Mouse (Mus musculus): ENCODE measurements around the gene Notch1. TPM values are rescaled to one million over a fixed set of nuclear protein-coding genes. Genes with fewer than 3 reads are reported as not detected.

Notch1 gene
- total and polyA plus RNA-seq, 3 experiments, result 0.06 TPM; not detected in 2

GRCm38 (mm10) chr2:26550777-26551176, 34.3 kb upstream of the Notch1 start:
- Histone ChIP-seq H3K27ac (ENCODE audit: control insufficient read depth, low read depth, low read length) (no peak overlapping the region), H3K36me3 (ENCODE audit: control insufficient read depth in 1 of 2, insufficient read depth in 2 of 2, low read length in 2 of 2) (no peaks in the 10 kb centered on the region), H3K4me1 (ENCODE audit: control insufficient read depth in 1 of 2, insufficient read depth in 2 of 2, low read length in 2 of 2) (no peaks in the 10 kb centered on the region), H3K4me3 (ENCODE audit: control insufficient read depth in 1 of 2, insufficient read depth in 1 of 2, low read depth in 2 of 2, low read length in 2 of 2) (no peak overlapping the region), H3K9ac (ENCODE audit: control insufficient read depth, low read depth, low read length, poor library complexity, severe bottlenecking) (no peak overlapping the region), H3K9me3 (replicated peaks; ENCODE audit: insufficient read depth, low read length) (no peaks in the 10 kb centered on the region), H3K27me3 (ENCODE audit: control insufficient read depth in 1 of 2, insufficient read depth in 2 of 2, low read length in 2 of 2) (peaks cover 0 to 1% of the 10 kb centered on the region in 2 experiments; a peak in 3 of 4 replicates), H3K79me2 (ENCODE audit: control insufficient read depth, insufficient read depth, low read length, poor library complexity) (no peaks in the 10 kb centered on the region)
- DNase-seq (ENCODE audit: low read depth, low spot score), result no peak
- TF ChIP-seq UBTF (IDR thresholded peaks at IDR 0.05; ENCODE audit: borderline replicate concordance, insufficient read depth, low read depth, low read length), result no peak

GRCm38 (mm10) chr2:26550205-26550604, 33.7 kb upstream of the Notch1 start:
- no peaks in the 10 kb centered on the region for H3K79me2 ChIP-seq (ENCODE audit: control insufficient read depth, insufficient read depth, low read length, poor library complexity)
- peaks cover 0 to 1% of the 10 kb centered on the region in 2 experiments; a peak in 3 of 4 replicates for H3K27me3 ChIP-seq (ENCODE audit: control insufficient read depth in 1 of 2, insufficient read depth in 2 of 2, low read length in 2 of 2)
- TF ChIP-seq RAD21 (IDR thresholded peaks at IDR 0.05; ENCODE audit: low read depth, low read length), result no peak
- TF ChIP-seq USF1 (IDR thresholded peaks at IDR 0.05; ENCODE audit: low read depth, low read length), result no peak
- TF ChIP-seq EP300 (IDR thresholded peaks at IDR 0.05; ENCODE audit: low read depth in 1 of 2, low read length in 2 of 2), result no peak
- TF ChIP-seq JUND (IDR thresholded peaks at IDR 0.05; ENCODE audit: low read depth, low read length), result no peak
- TF ChIP-seq NRF1 (IDR thresholded peaks at IDR 0.05; ENCODE audit: insufficient read depth, low read depth, low read length, poor library complexity, severe bottlenecking), result no peak
- TF ChIP-seq MAZ (IDR thresholded peaks at IDR 0.05; ENCODE audit: low read depth, low read length), result no peak
- no peak for TF ChIP-seq CTCF (IDR thresholded peaks at IDR 0.05 in 2 of 3, conservative IDR thresholded peaks at IDR 0.05 in 1 of 3; ENCODE audit: control insufficient read depth in 1 of 3, insufficient read depth in 1 of 3, low read depth in 2 of 3, low read length in 3 of 3, poor library complexity in 1 of 3, severe bottlenecking in 1 of 3)
- TF ChIP-seq ZC3H11A (IDR thresholded peaks at IDR 0.05; ENCODE audit: low read depth, low read length), result no peak
- no peak for TF ChIP-seq CHD2 (IDR thresholded peaks at IDR 0.05; ENCODE audit: low read length)
- no peak for TF ChIP-seq E2F4 (IDR thresholded peaks at IDR 0.05; ENCODE audit: borderline replicate concordance, low read depth, low read length)
- no peak for TF ChIP-seq MYB (IDR thresholded peaks at IDR 0.05; ENCODE audit: low read depth, low read length)
- no peak for TF ChIP-seq SMC3 (IDR thresholded peaks at IDR 0.05; ENCODE audit: low read depth, low read length)
- TF ChIP-seq MEF2A (IDR thresholded peaks at IDR 0.05; ENCODE audit: extremely low read depth, insufficient replicate concordance, low read depth, low read length, poor library complexity, severe bottlenecking), result no peak
- TF ChIP-seq POLR2AphosphoS5 (IDR thresholded peaks at IDR 0.05; ENCODE audit: borderline replicate concordance, low read depth, low read length), result no peak
- no peak for TF ChIP-seq ZNF384 (IDR thresholded peaks at IDR 0.05; ENCODE audit: low read depth, low read length)
- TF ChIP-seq ELF1 (IDR thresholded peaks at IDR 0.05; ENCODE audit: low read depth, low read length), result no peak
- no peaks in the 10 kb centered on the region for H3K4me1 ChIP-seq (ENCODE audit: control insufficient read depth in 1 of 2, insufficient read depth in 2 of 2, low read length in 2 of 2)
- H3K9ac ChIP-seq (ENCODE audit: control insufficient read depth, low read depth, low read length, poor library complexity, severe bottlenecking), result no peak overlapping the region
- H3K27ac ChIP-seq (ENCODE audit: control insufficient read depth, low read depth, low read length), result no peak overlapping the region
- DNase-seq (ENCODE audit: low read depth, low spot score), result no peak
- no peaks in the 10 kb centered on the region for H3K9me3 ChIP-seq (replicated peaks; ENCODE audit: insufficient read depth, low read length)
- no peak overlapping the region for H3K4me3 ChIP-seq (ENCODE audit: control insufficient read depth in 1 of 2, insufficient read depth in 1 of 2, low read depth in 2 of 2, low read length in 2 of 2)
- H3K36me3 ChIP-seq (ENCODE audit: control insufficient read depth in 1 of 2, insufficient read depth in 2 of 2, low read length in 2 of 2), result no peaks in the 10 kb centered on the region

All from MEL (cell line).